ENCODE assay signal across 22 mouse cellular contexts in genomic region chr2:28610716-28611406, GRCm38 (mm10). TPM values are rescaled to one million over a fixed set of nuclear protein-coding genes. Genes with fewer than 3 reads are reported as not detected.
DNase-seq lines count a peak whose midpoint lies in the region; ATAC-seq and TF ChIP-seq lines count a peak whose summit lies in the region.
"Had no signal": no experiment of that assay in that cellular context is flagged by ENCODE, and none has a peak within 500 bp of the region (broad histone marks: within the 10 kb centered on the region; RNA-seq: fewer than 3 reads in every experiment).

No protein-coding gene starts in this region.

- H3K9me3 ChIP-seq in forebrain, postnatal 0 days (ENCODE audit: low read length) = no peaks in the 10 kb centered on the region
- H3K9me3 ChIP-seq in forebrain, embryonic 16.5 days (ENCODE audit: control insufficient read depth, low read length) = no peaks in the 10 kb centered on the region
- no peaks in the 10 kb centered on the region for H3K9me3 ChIP-seq in midbrain, embryonic 10.5 days (replicated peaks)
- H3K9me3 ChIP-seq in midbrain, embryonic 14.5 days (ENCODE audit: control insufficient read depth, low read length) = no peaks in the 10 kb centered on the region
- no peaks in the 10 kb centered on the region for H3K9me3 ChIP-seq in liver, embryonic 15.5 days (replicated peaks)
- H3K9me3 ChIP-seq: heart, embryonic 15.5 days; hindbrain, embryonic 12.5 days; limb, embryonic 12.5 days; neural tube, embryonic 13.5 days had no signal

- no peak overlapping the region for H3K4me2 ChIP-seq in forebrain, postnatal 0 days (ENCODE audit: low read depth)
- no peak overlapping the region for H3K4me2 ChIP-seq in forebrain, embryonic 16.5 days (ENCODE audit: low read length)
- no peak overlapping the region for H3K4me2 ChIP-seq in midbrain, embryonic 14.5 days (ENCODE audit: low read length)
- H3K4me2 ChIP-seq in liver, embryonic 15.5 days = no peak overlapping the region
- H3K4me2 ChIP-seq: heart, embryonic 15.5 days; hindbrain, embryonic 12.5 days; limb, embryonic 12.5 days; neural tube, embryonic 13.5 days had no signal

- no peak overlapping the region for H3K9ac ChIP-seq in forebrain, postnatal 0 days
- no peak overlapping the region for H3K9ac ChIP-seq in forebrain, embryonic 16.5 days (replicated peaks; ENCODE audit: low read depth, low read length)
- no peak overlapping the region for H3K9ac ChIP-seq in midbrain, embryonic 14.5 days (replicated peaks; ENCODE audit: low read length)
- 0 out of 2 replicates have a peak overlapping the region, but pooled peaks have one; percentile 11 for H3K9ac ChIP-seq in liver, embryonic 15.5 days
- H3K9ac ChIP-seq: heart, embryonic 15.5 days; hindbrain, embryonic 12.5 days; limb, embryonic 12.5 days; neural tube, embryonic 13.5 days had no signal

- peak; percentile 2 for DNase-seq in forebrain, postnatal 0 days
- DNase-seq in midbrain, embryonic 10.5 days (ENCODE audit: low spot score) = no peak
- no peak for DNase-seq in midbrain, embryonic 14.5 days
- DNase-seq in cerebellum, postnatal 10 days = peak; percentile 88 to 89
- DNase-seq in layer of hippocampus, adult 8-10 months (ENCODE audit: low spot score in 2 of 2) = no peak
- DNase-seq in urinary bladder, postnatal 10 days (ENCODE audit: low spot score) = no peak
- DNase-seq: adrenal gland, postnatal 36 days; B cell, adult 2 months; gastrocnemius, postnatal 10 days; heart, adult 18-20 months; kidney, adult 18-20 months; kidney, postnatal 14 days had no signal

- ATAC-seq in forebrain, postnatal 0 days = no peak
- ATAC-seq in forebrain, embryonic 16.5 days = no peak
- no peak for ATAC-seq in midbrain, embryonic 14.5 days (ENCODE audit: low FRiP score, low TSS enrichment)
- ATAC-seq in liver, embryonic 15.5 days (ENCODE audit: insufficient read depth) = no peak
- ATAC-seq: forebrain, embryonic 14.5 days; lung, postnatal 0 days had no signal

- no peak for TF ChIP-seq CTCF in forebrain, postnatal 0 days (IDR thresholded peaks at IDR 0.05; ENCODE audit: low read depth)

- 61% methylated on average over 12 of the region's 12 CpGs for whole genome bisulfite sequencing in forebrain, postnatal 0 days
- 71% methylated on average over 12 of the region's 12 CpGs for WGBS in forebrain, embryonic 16.5 days
- WGBS in midbrain, embryonic 10.5 days = 70% methylated on average over 12 of the region's 12 CpGs
- WGBS in midbrain, embryonic 14.5 days = 61% methylated on average over 12 of the region's 12 CpGs
- WGBS in liver, embryonic 15.5 days (ENCODE audit: insufficient replicate concordance) = 86% methylated on average over 12 of the region's 12 CpGs

- no peaks in the 10 kb centered on the region for H3K4me1 ChIP-seq in forebrain, postnatal 0 days (ENCODE audit: insufficient read depth)
- no peaks in the 10 kb centered on the region for H3K4me1 ChIP-seq in forebrain, embryonic 16.5 days (replicated peaks; ENCODE audit: control insufficient read depth, insufficient read depth, low read length)
- H3K4me1 ChIP-seq in midbrain, embryonic 10.5 days = peaks cover 17% of the 10 kb centered on the region
- H3K4me1 ChIP-seq in midbrain, embryonic 14.5 days (ENCODE audit: control insufficient read depth, insufficient read depth, low read length) = no peaks in the 10 kb centered on the region
- H3K4me1 ChIP-seq in liver, embryonic 15.5 days (replicated peaks) = peaks cover 96% of the 10 kb centered on the region

- H3K36me3 ChIP-seq in forebrain, postnatal 0 days (ENCODE audit: insufficient read depth) = no peaks in the 10 kb centered on the region; the same call in 1 of the 2 replicates
- no peaks in the 10 kb centered on the region for H3K36me3 ChIP-seq in forebrain, embryonic 16.5 days (ENCODE audit: control insufficient read depth, insufficient read depth)
- H3K36me3 ChIP-seq in midbrain, embryonic 10.5 days = no peaks in the 10 kb centered on the region
- no peaks in the 10 kb centered on the region for H3K36me3 ChIP-seq in midbrain, embryonic 14.5 days (ENCODE audit: control insufficient read depth, insufficient read depth, low read length)
- peaks cover 80% of the 10 kb centered on the region for H3K36me3 ChIP-seq in liver, embryonic 15.5 days (replicated peaks)
- H3K36me3 ChIP-seq: heart, embryonic 15.5 days; hindbrain, embryonic 12.5 days; limb, embryonic 12.5 days; neural tube, embryonic 13.5 days had no signal

- H3K27me3 ChIP-seq in forebrain, postnatal 0 days (ENCODE audit: insufficient read depth, low read length) = no peaks in the 10 kb centered on the region
- 0 out of 2 replicates have a peak, but pooled peaks cover 2% of the 10 kb centered on the region for H3K27me3 ChIP-seq in forebrain, embryonic 16.5 days (replicated peaks; ENCODE audit: control insufficient read depth, insufficient read depth, low read length)
- H3K27me3 ChIP-seq in midbrain, embryonic 10.5 days (ENCODE audit: low read depth, poor library complexity, severe bottlenecking) = 0 out of 2 replicates have a peak, but pooled peaks cover 4% of the 10 kb centered on the region
- no peaks in the 10 kb centered on the region for H3K27me3 ChIP-seq in midbrain, embryonic 14.5 days (ENCODE audit: control insufficient read depth, insufficient read depth, low read length)
- no peaks in the 10 kb centered on the region for H3K27me3 ChIP-seq in liver, embryonic 15.5 days
- H3K27me3 ChIP-seq: neural tube, embryonic 13.5 days had no signal

- H3K4me3 ChIP-seq in forebrain, postnatal 0 days (ENCODE audit: low read depth, low read length) = no peak overlapping the region
- H3K4me3 ChIP-seq in forebrain, embryonic 16.5 days (replicated peaks; ENCODE audit: low read length) = no peak overlapping the region
- H3K4me3 ChIP-seq in midbrain, embryonic 10.5 days = no peak overlapping the region
- H3K4me3 ChIP-seq in midbrain, embryonic 14.5 days (replicated peaks; ENCODE audit: low read depth, low read length) = no peak overlapping the region
- H3K4me3 ChIP-seq in liver, embryonic 15.5 days (replicated peaks) = no peak overlapping the region
- H3K4me3 ChIP-seq: heart, embryonic 15.5 days; hindbrain, embryonic 12.5 days; left cerebral cortex, adult 2 months; limb, embryonic 12.5 days; neural tube, embryonic 13.5 days had no signal

- no peak overlapping the region for H3K27ac ChIP-seq in forebrain, postnatal 0 days (ENCODE audit: low read depth, low read length)
- no peak overlapping the region for H3K27ac ChIP-seq in forebrain, embryonic 16.5 days (ENCODE audit: low read length)
- H3K27ac ChIP-seq in midbrain, embryonic 10.5 days (replicated peaks) = peak overlapping the region; percentile 57; the same call in 1 of the 2 replicates
- H3K27ac ChIP-seq in midbrain, embryonic 14.5 days (replicated peaks; ENCODE audit: low read depth, low read length) = no peak overlapping the region
- H3K27ac ChIP-seq in liver, embryonic 15.5 days (replicated peaks) = peak overlapping the region; percentile 84
- H3K27ac ChIP-seq: heart, embryonic 15.5 days; hindbrain, embryonic 12.5 days; left cerebral cortex, adult 2 months; limb, embryonic 12.5 days; neural tube, embryonic 13.5 days had no signal

RNA-seq across cellular contexts. Expression of gene Gfi1b, which starts 10.9 kb away (rescaled TPM):
- total RNA-seq in forebrain, postnatal 0 days (2014; rRNA removed) = not detected in 2 replicates
- polyA plus RNA-seq in forebrain, postnatal 0 days (2015; fragmentation: Nextera tagmentation; extraction: Ambion mirVana) = not detected in 2 replicates
- not detected in 2 replicates for polyA plus RNA-seq in forebrain, embryonic 16.5 days (2015; fragmentation: Nextera tagmentation; extraction: Ambion mirVana)
- polyA plus RNA-seq in midbrain, embryonic 10.5 days (2016; fragmentation: Nextera tagmentation; extraction: Ambion mirVana) = 4.3 and 4.5 TPM in 2 replicates
- polyA plus RNA-seq in midbrain, embryonic 14.5 days (2014; fragmentation: Nextera tagmentation; extraction: Ambion mirVana) = 0.12 TPM in 1 of 2 replicates, not detected in the other
- polyA plus RNA-seq in liver, embryonic 15.5 days (2015; fragmentation: Nextera tagmentation; extraction: Ambion mirVana) = 88.2 and 91.9 TPM in 2 replicates
- total RNA-seq in layer of hippocampus, adult 8-10 months (2022) = not detected
- total RNA-seq: adrenal gland, postnatal 36 days; heart, adult 18-20 months; left cerebral cortex, adult 2 months had no signal
- polyA plus RNA-seq: forebrain, embryonic 14.5 days had no signal

RNA-seq across cellular contexts. Expression of gene Gtf3c5, which starts 27.3 kb away (rescaled TPM):
- 26.9 and 33.3 TPM in 2 replicates for total RNA-seq in forebrain, postnatal 0 days (2014; rRNA removed)
- 20.0 and 32.7 TPM in 2 replicates for polyA plus RNA-seq in forebrain, postnatal 0 days (2015; fragmentation: Nextera tagmentation; extraction: Ambion mirVana)
- polyA plus RNA-seq in forebrain, embryonic 16.5 days (2015; fragmentation: Nextera tagmentation; extraction: Ambion mirVana) = 40.5 and 43.3 TPM in 2 replicates
- 58.1 and 61.3 TPM in 2 replicates for polyA plus RNA-seq in midbrain, embryonic 10.5 days (2016; fragmentation: Nextera tagmentation; extraction: Ambion mirVana)
- 30.5 and 31.0 TPM in 2 replicates for polyA plus RNA-seq in midbrain, embryonic 14.5 days (2014; fragmentation: Nextera tagmentation; extraction: Ambion mirVana)
- polyA plus RNA-seq in liver, embryonic 15.5 days (2015; fragmentation: Nextera tagmentation; extraction: Ambion mirVana) = 12.6 and 14.3 TPM in 2 replicates
- total RNA-seq in layer of hippocampus, adult 8-10 months (2022) = 10 to 100 TPM; 18.6 to 21.2 (median 19.5) TPM

RNA-seq across cellular contexts. Expression of gene Tsc1, which starts 30.2 kb away (rescaled TPM):
- total RNA-seq in forebrain, postnatal 0 days (2014; rRNA removed) = 35.4 and 43.4 TPM in 2 replicates
- 7.7 and 16.8 TPM in 2 replicates for polyA plus RNA-seq in forebrain, postnatal 0 days (2015; fragmentation: Nextera tagmentation; extraction: Ambion mirVana)
- 32.7 and 42.7 TPM in 2 replicates for polyA plus RNA-seq in forebrain, embryonic 16.5 days (2015; fragmentation: Nextera tagmentation; extraction: Ambion mirVana)
- polyA plus RNA-seq in midbrain, embryonic 10.5 days (2016; fragmentation: Nextera tagmentation; extraction: Ambion mirVana) = 21.7 and 25.7 TPM in 2 replicates
- 23.0 and 32.9 TPM in 2 replicates for polyA plus RNA-seq in midbrain, embryonic 14.5 days (2014; fragmentation: Nextera tagmentation; extraction: Ambion mirVana)
- 8.9 and 10.0 TPM in 2 replicates for polyA plus RNA-seq in liver, embryonic 15.5 days (2015; fragmentation: Nextera tagmentation; extraction: Ambion mirVana)
- 10 to 100 TPM; 42.0 to 55.4 (median 49.8) TPM for total RNA-seq in layer of hippocampus, adult 8-10 months (2022)

RNA-seq across cellular contexts. Expression of gene Cel, which starts 47.7 kb away (rescaled TPM):
- total RNA-seq in forebrain, postnatal 0 days (2014; rRNA removed) = not detected in 2 replicates
- not detected in 2 replicates for polyA plus RNA-seq in forebrain, postnatal 0 days (2015; fragmentation: Nextera tagmentation; extraction: Ambion mirVana)
- not detected in 2 replicates for polyA plus RNA-seq in forebrain, embryonic 16.5 days (2015; fragmentation: Nextera tagmentation; extraction: Ambion mirVana)
- polyA plus RNA-seq in midbrain, embryonic 10.5 days (2016; fragmentation: Nextera tagmentation; extraction: Ambion mirVana) = not detected in 2 replicates
- polyA plus RNA-seq in midbrain, embryonic 14.5 days (2014; fragmentation: Nextera tagmentation; extraction: Ambion mirVana) = not detected in 2 replicates
- polyA plus RNA-seq in liver, embryonic 15.5 days (2015; fragmentation: Nextera tagmentation; extraction: Ambion mirVana) = 0.45 and 5.1 TPM in 2 replicates
- not detected for total RNA-seq in layer of hippocampus, adult 8-10 months (2022)
- total RNA-seq: adrenal gland, postnatal 36 days; gastrocnemius, postnatal 10 days; heart, adult 18-20 months; left cerebral cortex, adult 2 months; megakaryocyte-erythroid progenitor cell, adult 5-6 weeks had no signal
- polyA plus RNA-seq: forebrain, embryonic 14.5 days; hindbrain, embryonic 12.5 days; limb, embryonic 12.5 days; lung, postnatal 0 days; neural tube, embryonic 13.5 days had no signal

Comparison
In these comparisons a context has a peak if more than half of its experiments do, and no peak if none do; other contexts are left out.
1. H3K27ac ChIP-seq: peak in midbrain, embryonic 10.5 days (single experiment) and liver, embryonic 15.5 days (single experiment); none in forebrain, postnatal 0 days (single experiment), forebrain, embryonic 16.5 days (single experiment) and midbrain, embryonic 14.5 days (single experiment).
2. DNase-seq: peak in forebrain, postnatal 0 days (single experiment) and cerebellum, postnatal 10 days (2 of 2); none in midbrain, embryonic 10.5 days (single experiment), midbrain, embryonic 14.5 days (single experiment), layer of hippocampus, adult 8-10 months (0 of 2) and urinary bladder, postnatal 10 days (single experiment).
3. RNA of gene Gfi1b, which starts 10.9 kb away (polyA plus RNA-seq): 88.2 to 91.9 TPM in liver, embryonic 15.5 days; 4.3 to 4.5 TPM in midbrain, embryonic 10.5 days, 0.12 TPM in midbrain, embryonic 14.5 days, not detected in forebrain, postnatal 0 days and not detected in forebrain, embryonic 16.5 days; every median in the first group is over 10 times any median in the second.